Mouse (Mus musculus): ENCODE measurements around the gene Asxl1.

DNA sequence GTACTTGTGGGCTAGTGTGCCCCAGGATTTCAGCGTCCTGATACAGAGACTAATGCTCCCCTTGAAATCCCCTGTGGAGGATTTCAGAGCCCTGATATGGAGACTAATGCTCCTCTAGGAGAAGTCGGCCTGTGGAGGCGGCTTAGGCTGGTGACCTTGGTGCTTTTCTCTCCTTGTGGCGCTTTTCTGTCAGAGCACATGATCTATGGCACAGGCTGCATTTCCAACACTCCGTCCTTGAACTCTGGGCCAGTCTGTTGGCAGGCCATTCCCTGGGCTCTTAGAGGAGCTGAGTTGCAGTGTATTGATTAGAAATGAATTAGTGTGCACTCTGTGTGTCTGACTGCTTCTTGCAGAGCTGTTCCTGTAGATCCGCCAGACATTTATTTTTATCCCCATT lies 40.4 kb upstream of the Asxl1 start:
- no peak for TF ChIP-seq CTCF (IDR thresholded peaks at IDR 0.05; ENCODE audit: low read depth, low read length)
- no peak for TF ChIP-seq POLR2A (IDR thresholded peaks at IDR 0.05; ENCODE audit: insufficient read depth, low read length)
